ENCODE assay signal across 18 mouse cellular contexts in the genomic region with DNA sequence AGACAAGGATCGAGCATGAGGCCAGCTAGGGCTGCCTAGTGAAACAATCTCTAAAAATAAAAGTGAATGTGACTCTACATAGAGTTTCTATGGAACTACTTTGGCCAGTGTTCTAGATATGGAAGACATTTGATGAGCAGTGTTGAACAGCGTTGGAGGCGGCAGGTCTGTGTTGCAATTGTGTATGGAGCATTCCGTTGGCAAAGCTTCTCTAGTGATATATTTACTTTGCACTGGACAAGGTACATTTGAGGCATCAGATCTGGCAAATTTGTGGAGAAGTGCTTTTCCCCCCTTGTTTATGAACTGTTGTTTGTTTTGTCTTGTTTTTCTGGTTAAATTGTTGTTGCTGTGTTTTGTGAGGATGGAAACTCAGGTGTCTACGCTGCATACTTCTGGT.
"Had no signal": no experiment of that assay in that cellular context is flagged by ENCODE, and none has a peak within 500 bp of the region (broad histone marks: within the 10 kb centered on the region; RNA-seq: fewer than 3 reads in every experiment).

No protein-coding gene starts in this region.

- H3K27ac ChIP-seq: limb, embryonic 12.5 days; limb, embryonic 15.5 days; macrophage; midbrain, embryonic 12.5 days; midbrain, embryonic 15.5 days; neural tube, embryonic 12.5 days; neural tube, embryonic 15.5 days; stomach, postnatal 0 days had no signal

- H3K9me3 ChIP-seq: limb, embryonic 12.5 days; limb, embryonic 15.5 days; midbrain, embryonic 12.5 days; midbrain, embryonic 15.5 days; neural tube, embryonic 12.5 days; neural tube, embryonic 15.5 days had no signal

- ATAC-seq: intestine, postnatal 0 days; lung, postnatal 0 days; midbrain, embryonic 15.5 days had no signal

- DNase-seq: kidney, postnatal 10 days; left cerebral cortex, postnatal 4 days; lung, embryonic 14.5 days; right cerebral cortex, adult 18-20 months; right cerebral cortex, postnatal 14 days; right cerebral cortex, postnatal 4 days; thymus, adult 2 months; thymus, postnatal 25 days had no signal

- H3K27me3 ChIP-seq: limb, embryonic 12.5 days; limb, embryonic 15.5 days; midbrain, embryonic 12.5 days; midbrain, embryonic 15.5 days; neural tube, embryonic 12.5 days; neural tube, embryonic 15.5 days had no signal

- H3K9ac ChIP-seq: limb, embryonic 12.5 days; limb, embryonic 15.5 days; lung, embryonic 14.5 days; midbrain, embryonic 12.5 days; midbrain, embryonic 15.5 days; neural tube, embryonic 12.5 days; neural tube, embryonic 15.5 days had no signal

- H3K4me1 ChIP-seq: limb, embryonic 15.5 days; midbrain, embryonic 12.5 days; midbrain, embryonic 15.5 days; neural tube, embryonic 12.5 days; neural tube, embryonic 15.5 days had no signal

- H3K4me3 ChIP-seq: limb, embryonic 12.5 days; limb, embryonic 15.5 days; midbrain, embryonic 12.5 days; midbrain, embryonic 15.5 days; neural tube, embryonic 12.5 days; neural tube, embryonic 15.5 days had no signal

- H3K4me2 ChIP-seq: limb, embryonic 12.5 days; limb, embryonic 15.5 days; lung, embryonic 14.5 days; midbrain, embryonic 12.5 days; midbrain, embryonic 15.5 days; neural tube, embryonic 12.5 days; neural tube, embryonic 15.5 days had no signal
